Mouse (Mus musculus) CH12.LX (cell line): ENCODE measurements around the gene Sept10.

Experiments
- CTCF ChIP-seq, 2 experiments: IDR thresholded peaks in 1 of 2; conservative IDR thresholded peaks in 1 of 2; 2 replicates each; pipeline ENCODE4 v1.5.1; 2011 to 2012; ENCODE audit warnings: low read depth in 2 of 2, low read length in 2 of 2, improper control_type of control experiment in 1 of 2, inconsistent platforms in 1 of 2, mild to moderate bottlenecking in 1 of 2, moderate library complexity in 1 of 2
- E2F4 ChIP-seq: IDR thresholded peaks from 2 replicates; pipeline ENCODE4 v1.6.1; 2011; ENCODE audit warnings: low read depth, low read length, improper control_type of control experiment; ENCODE audit not compliant: insufficient replicate concordance
- EP300 ChIP-seq: IDR thresholded peaks from 2 replicates; pipeline ENCODE4 v1.6.1; 2011; ENCODE audit warnings: low read length, improper control_type of control experiment
- ETS1 ChIP-seq: conservative IDR thresholded peaks from 2 replicates; pipeline ENCODE4 v1.6.1; 2012; ENCODE audit warnings: low read depth, mild to moderate bottlenecking, inconsistent platforms, low read length, improper control_type of control experiment, moderate library complexity
- MAFK ChIP-seq: IDR thresholded peaks from 2 replicates; pipeline ENCODE4 v1.6.1; 2011; ENCODE audit warnings: low read length, improper control_type of control experiment; ENCODE audit not compliant: insufficient replicate concordance
- MAX ChIP-seq: IDR thresholded peaks from 2 replicates; pipeline ENCODE4 v1.6.1; 2011; ENCODE audit warnings: low read length, improper control_type of control experiment
- POLR2A ChIP-seq: IDR thresholded peaks from 2 replicates; pipeline ENCODE4 v1.6.1; 2011; ENCODE audit warnings: low read depth, mild to moderate bottlenecking, improper control_type of control experiment, low read length
- RCOR1 ChIP-seq: conservative IDR thresholded peaks from 2 replicates; pipeline ENCODE4 v1.6.1; 2012; ENCODE audit warnings: low read depth, mild to moderate bottlenecking, inconsistent platforms, low read length, improper control_type of control experiment
- UBTF ChIP-seq: IDR thresholded peaks from 2 replicates; pipeline ENCODE4 v1.6.1; 2012; ENCODE audit warnings: low read depth, mild to moderate bottlenecking, inconsistent platforms, low read length, improper control_type of control experiment, moderate library complexity
- ZC3H11A ChIP-seq: IDR thresholded peaks from 2 replicates; pipeline ENCODE4 v1.6.1; 2012; ENCODE audit warnings: low read depth, mild to moderate bottlenecking, inconsistent platforms, low read length, improper control_type of control experiment

GRCm38 (mm10) chr10:59133478-59134009 lies 88.1 kb downstream of the Sept10 start:
- no peak for TF ChIP-seq CTCF (conservative IDR thresholded peaks at IDR 0.05 in 1 of 2, IDR thresholded peaks at IDR 0.05 in 1 of 2; ENCODE audit: low read depth in 2 of 2, low read length in 2 of 2)
- no peak for TF ChIP-seq MAX
- TF ChIP-seq UBTF: no peak
- TF ChIP-seq EP300: no peak
- TF ChIP-seq POLR2A: no peak
- TF ChIP-seq ETS1: no peak
- TF ChIP-seq ZC3H11A: no peak
- TF ChIP-seq MAFK: no peak
- TF ChIP-seq E2F4: no peak
- TF ChIP-seq RCOR1: no peak
